ENCODE assay signal across 8 mouse cellular contexts in the genomic region with DNA sequence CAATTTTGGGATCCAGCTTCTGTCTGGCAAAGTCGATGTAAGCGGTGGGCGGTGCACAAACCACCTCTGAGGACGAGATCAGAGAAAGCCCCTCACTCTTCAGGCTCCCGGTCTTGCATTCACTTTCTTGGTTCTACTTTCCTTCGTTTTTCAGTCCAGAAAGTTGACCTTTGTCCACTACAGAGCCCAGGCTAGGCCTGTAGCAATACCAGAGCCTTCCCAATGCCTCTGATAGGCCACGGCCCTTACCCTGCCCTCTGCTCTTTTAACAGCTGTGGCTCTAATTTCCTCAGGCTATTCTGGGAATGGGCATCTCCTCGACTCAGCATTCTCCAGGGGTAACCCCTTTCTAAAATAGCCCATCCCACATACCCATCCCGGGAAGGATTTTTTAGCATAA. TPM values are rescaled to one million over a fixed set of nuclear protein-coding genes. Genes with fewer than 3 reads are reported as not detected.
DNase-seq lines count a peak whose midpoint lies in the region; ATAC-seq lines count a peak whose summit lies in the region.

No protein-coding gene starts in this region.

- H3K9me3 ChIP-seq in heart, embryonic 15.5 days (replicated peaks), result no peaks in the 10 kb centered on the region
- no peaks in the 10 kb centered on the region for H3K9me3 ChIP-seq in embryonic facial prominence, embryonic 10.5 days
- H3K9me3 ChIP-seq in hindbrain, embryonic 15.5 days, result no peaks in the 10 kb centered on the region
- no peaks in the 10 kb centered on the region for H3K9me3 ChIP-seq in midbrain, embryonic 13.5 days

- H3K4me1 ChIP-seq in heart, embryonic 15.5 days (replicated peaks), result peaks cover 47% of the 10 kb centered on the region
- peaks cover 65% of the 10 kb centered on the region for H3K4me1 ChIP-seq in embryonic facial prominence, embryonic 10.5 days
- H3K4me1 ChIP-seq in hindbrain, embryonic 15.5 days (replicated peaks), result peaks cover 53% of the 10 kb centered on the region
- H3K4me1 ChIP-seq in midbrain, embryonic 13.5 days (replicated peaks), result peaks cover 56% of the 10 kb centered on the region

- H3K36me3 ChIP-seq in heart, embryonic 15.5 days, result peaks cover 51% of the 10 kb centered on the region
- peaks cover 65% of the 10 kb centered on the region for H3K36me3 ChIP-seq in embryonic facial prominence, embryonic 10.5 days (replicated peaks)
- peaks cover 25% of the 10 kb centered on the region for H3K36me3 ChIP-seq in hindbrain, embryonic 15.5 days
- H3K36me3 ChIP-seq in midbrain, embryonic 13.5 days, result peaks cover 45% of the 10 kb centered on the region

- H3K27me3 ChIP-seq in heart, embryonic 15.5 days, result no peaks in the 10 kb centered on the region
- no peaks in the 10 kb centered on the region for H3K27me3 ChIP-seq in embryonic facial prominence, embryonic 10.5 days (replicated peaks; ENCODE audit: low read depth, poor library complexity, severe bottlenecking)
- no peaks in the 10 kb centered on the region for H3K27me3 ChIP-seq in hindbrain, embryonic 15.5 days
- no peaks in the 10 kb centered on the region for H3K27me3 ChIP-seq in midbrain, embryonic 13.5 days

- no peak for DNase-seq in heart, postnatal 4 days
- DNase-seq in embryonic facial prominence, embryonic 10.5 days (ENCODE audit: low spot score), result no peak
- no peak for DNase-seq in urinary bladder, postnatal 36 days (ENCODE audit: low spot score in 2 of 2)
- DNase-seq in right cerebral cortex, postnatal 4 days, result no peak
- DNase-seq in B cell, adult 2 months, result no peak

- H3K4me2 ChIP-seq in heart, embryonic 15.5 days, result peak overlapping the region; percentile 73
- H3K4me2 ChIP-seq in hindbrain, embryonic 15.5 days, result peak overlapping the region; percentile 72
- peak overlapping the region; percentile 88 for H3K4me2 ChIP-seq in midbrain, embryonic 13.5 days (replicated peaks)

- peak overlapping the region; percentile 98 for H3K27ac ChIP-seq in heart, embryonic 15.5 days
- peak overlapping the region; percentile 98 for H3K27ac ChIP-seq in embryonic facial prominence, embryonic 10.5 days (replicated peaks)
- peak overlapping the region; percentile 90 for H3K27ac ChIP-seq in hindbrain, embryonic 15.5 days (replicated peaks)
- H3K27ac ChIP-seq in midbrain, embryonic 13.5 days, result peak overlapping the region; percentile 83

- ATAC-seq in heart, embryonic 15.5 days (replicated peaks; ENCODE audit: insufficient number of reproducible peaks, insufficient read depth, low FRiP score, low read depth), result no peak
- ATAC-seq in hindbrain, embryonic 15.5 days (ENCODE audit: low FRiP score, low read depth), result no peak
- ATAC-seq in midbrain, embryonic 13.5 days, result no peak

- WGBS in heart, embryonic 15.5 days, result 16% methylated on average over 9 of the region's 9 CpGs
- WGBS in embryonic facial prominence, embryonic 10.5 days, result 26% methylated on average over 9 of the region's 9 CpGs
- WGBS in hindbrain, embryonic 15.5 days, result 22% methylated on average over 9 of the region's 9 CpGs
- 17% methylated on average over 9 of the region's 9 CpGs for whole genome bisulfite sequencing in midbrain, embryonic 13.5 days

- peak overlapping the region; percentile 87 for H3K4me3 ChIP-seq in heart, embryonic 15.5 days
- peak overlapping the region; percentile 92 for H3K4me3 ChIP-seq in embryonic facial prominence, embryonic 10.5 days
- H3K4me3 ChIP-seq in hindbrain, embryonic 15.5 days, result peak overlapping the region; percentile 70
- H3K4me3 ChIP-seq in midbrain, embryonic 13.5 days (replicated peaks), result peak overlapping the region; percentile 63

- H3K9ac ChIP-seq in heart, embryonic 15.5 days, result peak overlapping the region; percentile 89
- peak overlapping the region; percentile 81 for H3K9ac ChIP-seq in hindbrain, embryonic 15.5 days
- H3K9ac ChIP-seq in midbrain, embryonic 13.5 days (replicated peaks), result peak overlapping the region; percentile 80

RNA-seq across cellular contexts. Expression of a gene that starts 1.2 kb away (rescaled TPM):
- 1,247 and 1,352 TPM in 2 replicates for polyA plus RNA-seq in heart, embryonic 15.5 days (2015; fragmentation: Nextera tagmentation; extraction: Ambion mirVana)
- total RNA-seq in heart, postnatal 4 days (2021), result 100 to 1,000 TPM; 977 to 982 TPM
- polyA plus RNA-seq in embryonic facial prominence, embryonic 10.5 days (2016; fragmentation: Nextera tagmentation; extraction: Ambion mirVana), result 829 and 899 TPM in 2 replicates
- polyA plus RNA-seq in hindbrain, embryonic 15.5 days (2015; fragmentation: Nextera tagmentation; extraction: Ambion mirVana), result 468 and 478 TPM in 2 replicates
- polyA plus RNA-seq in midbrain, embryonic 13.5 days (2015; fragmentation: Nextera tagmentation; extraction: Ambion mirVana), result 329 and 343 TPM in 2 replicates

RNA-seq across cellular contexts. Expression of a gene that starts 4.4 kb away (rescaled TPM):
- polyA plus RNA-seq in heart, embryonic 15.5 days (2015; fragmentation: Nextera tagmentation; extraction: Ambion mirVana), result 7.0 and 9.8 TPM in 2 replicates
- 1 to 10 TPM; 3.5 to 4.4 TPM for total RNA-seq in heart, postnatal 4 days (2021)
- polyA plus RNA-seq in embryonic facial prominence, embryonic 10.5 days (2016; fragmentation: Nextera tagmentation; extraction: Ambion mirVana), result 7.1 and 8.3 TPM in 2 replicates
- 9.0 and 9.3 TPM in 2 replicates for polyA plus RNA-seq in hindbrain, embryonic 15.5 days (2015; fragmentation: Nextera tagmentation; extraction: Ambion mirVana)
- polyA plus RNA-seq in midbrain, embryonic 13.5 days (2015; fragmentation: Nextera tagmentation; extraction: Ambion mirVana), result 7.7 and 8.2 TPM in 2 replicates

RNA-seq across cellular contexts. Expression of a gene that starts 16.4 kb away (rescaled TPM):
- 87.2 and 114 TPM in 2 replicates for polyA plus RNA-seq in heart, embryonic 15.5 days (2015; fragmentation: Nextera tagmentation; extraction: Ambion mirVana)
- total RNA-seq in heart, postnatal 4 days (2021), result 100 to 1,000 TPM; 102 to 104 TPM
- 191 and 212 TPM in 2 replicates for polyA plus RNA-seq in embryonic facial prominence, embryonic 10.5 days (2016; fragmentation: Nextera tagmentation; extraction: Ambion mirVana)
- polyA plus RNA-seq in hindbrain, embryonic 15.5 days (2015; fragmentation: Nextera tagmentation; extraction: Ambion mirVana), result 203 and 209 TPM in 2 replicates
- polyA plus RNA-seq in midbrain, embryonic 13.5 days (2015; fragmentation: Nextera tagmentation; extraction: Ambion mirVana), result 202 and 204 TPM in 2 replicates

RNA-seq across cellular contexts. Expression of a gene that starts 16.5 kb away (rescaled TPM):
- 117 and 128 TPM in 2 replicates for polyA plus RNA-seq in heart, embryonic 15.5 days (2015; fragmentation: Nextera tagmentation; extraction: Ambion mirVana)
- 10 to 100 TPM; 77.8 to 82.6 TPM for total RNA-seq in heart, postnatal 4 days (2021)
- polyA plus RNA-seq in embryonic facial prominence, embryonic 10.5 days (2016; fragmentation: Nextera tagmentation; extraction: Ambion mirVana), result 225 and 238 TPM in 2 replicates
- 35.3 and 44.0 TPM in 2 replicates for polyA plus RNA-seq in hindbrain, embryonic 15.5 days (2015; fragmentation: Nextera tagmentation; extraction: Ambion mirVana)
- 82.7 and 89.5 TPM in 2 replicates for polyA plus RNA-seq in midbrain, embryonic 13.5 days (2015; fragmentation: Nextera tagmentation; extraction: Ambion mirVana)

RNA-seq across cellular contexts. Expression of a gene that starts 27.2 kb away (rescaled TPM):
- polyA plus RNA-seq in heart, embryonic 15.5 days (2015; fragmentation: Nextera tagmentation; extraction: Ambion mirVana), result 4.9 and 5.2 TPM in 2 replicates
- total RNA-seq in heart, postnatal 4 days (2021), result 1 to 10 TPM; 2.6 to 3.9 TPM
- 0.60 and 0.97 TPM in 2 replicates for polyA plus RNA-seq in embryonic facial prominence, embryonic 10.5 days (2016; fragmentation: Nextera tagmentation; extraction: Ambion mirVana)
- polyA plus RNA-seq in hindbrain, embryonic 15.5 days (2015; fragmentation: Nextera tagmentation; extraction: Ambion mirVana), result 0.83 and 3.3 TPM in 2 replicates
- 5.1 and 7.5 TPM in 2 replicates for polyA plus RNA-seq in midbrain, embryonic 13.5 days (2015; fragmentation: Nextera tagmentation; extraction: Ambion mirVana)
